Mouse (Mus musculus) R1 (cell line): ENCODE measurements around the gene Pdzk1.

Source experiments
- DNase-seq: peaks from one replicate; pipeline ENCODE4 v3.0.0-alpha.2; 2018; ENCODE audit warnings: low read depth, low spot score

Pdzk1 gene

GRCm38 (mm10) chr3:96834587-96835348 is 5.7 kb downstream of the Pdzk1 start:
- DNase-seq = no peak

DNA sequence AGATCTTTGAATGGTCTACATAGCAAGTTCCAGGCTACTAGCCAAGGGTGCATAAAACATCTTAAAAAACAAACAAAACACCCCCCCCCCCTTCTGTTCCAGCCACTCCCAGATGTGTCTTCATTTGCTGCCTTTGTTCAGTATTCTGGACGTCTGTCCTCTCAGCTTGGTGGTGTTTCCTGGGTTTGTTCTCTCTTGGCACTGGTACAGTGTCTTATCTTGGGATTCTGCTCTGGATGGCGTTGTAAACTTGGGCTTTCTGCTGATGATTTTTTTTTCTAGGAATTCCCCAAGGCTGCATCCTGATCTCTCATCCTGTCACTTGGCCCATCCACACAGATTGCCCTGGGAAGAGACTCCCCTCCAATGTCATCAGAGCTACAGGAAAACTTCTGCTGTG is 7.3 kb downstream of the Pdzk1 start:
- DNase-seq = no peak

DNA sequence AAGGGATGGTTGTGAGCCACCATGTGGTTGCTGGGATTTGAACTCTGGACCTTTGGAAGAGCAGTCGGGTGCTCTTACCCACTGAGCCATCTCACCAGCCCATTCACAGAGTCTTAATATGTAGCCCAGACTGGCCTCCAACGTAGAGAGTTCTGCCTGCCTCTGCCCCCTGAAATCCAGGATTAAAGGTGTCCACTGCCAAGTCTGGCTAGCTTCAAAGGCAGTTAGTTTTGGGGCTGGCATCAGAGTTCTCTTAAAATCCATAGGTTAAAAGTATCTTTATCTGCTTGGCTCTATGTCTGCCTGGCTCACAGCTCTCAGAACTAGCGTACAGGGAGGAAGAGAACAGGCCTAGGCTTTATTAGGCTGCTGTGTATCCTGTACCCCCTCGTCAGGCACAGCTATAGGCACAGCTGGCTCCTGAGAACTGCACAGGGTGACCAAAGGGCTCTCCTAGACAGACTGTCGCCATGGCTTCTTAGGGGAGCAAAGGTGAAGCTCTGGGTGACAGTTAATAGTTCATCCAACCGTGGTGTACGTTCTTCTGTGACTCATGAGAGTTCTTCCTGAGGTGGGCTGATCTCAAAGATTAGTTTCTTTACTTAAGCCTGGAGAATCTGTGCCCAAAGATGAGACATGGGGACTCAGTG is 10.0 kb downstream of the Pdzk1 start:
- DNase-seq = no peak

DNA sequence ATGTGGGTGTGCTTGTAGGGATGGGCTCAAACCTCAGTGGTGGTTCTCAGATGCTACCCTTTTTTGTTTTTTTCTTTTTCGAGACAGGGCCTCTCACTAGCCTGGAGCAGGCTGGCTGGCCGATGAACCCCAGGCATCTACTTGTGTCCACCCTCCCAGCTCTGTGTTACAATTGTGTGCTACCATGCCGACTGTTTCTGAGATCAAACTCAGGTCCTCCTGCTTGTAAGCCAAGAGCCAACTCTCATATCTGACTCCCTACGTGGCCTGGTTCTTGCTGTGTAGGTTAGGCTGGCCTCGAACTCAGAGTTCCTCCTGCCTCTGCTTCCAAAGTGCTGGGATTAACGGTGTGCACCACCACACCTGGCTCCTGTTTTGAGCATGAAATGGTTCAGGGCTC is 16.1 kb downstream of the Pdzk1 start:
- DNase-seq = no peak

GRCm38 (mm10) chr3:96845806-96846205 is 16.7 kb downstream of the Pdzk1 start:
- DNase-seq = no peak

- DNase-seq = no peak
Measured at GRCm38 (mm10) chr3:96846985-96847384, 17.9 kb downstream of the Pdzk1 start.

DNA sequence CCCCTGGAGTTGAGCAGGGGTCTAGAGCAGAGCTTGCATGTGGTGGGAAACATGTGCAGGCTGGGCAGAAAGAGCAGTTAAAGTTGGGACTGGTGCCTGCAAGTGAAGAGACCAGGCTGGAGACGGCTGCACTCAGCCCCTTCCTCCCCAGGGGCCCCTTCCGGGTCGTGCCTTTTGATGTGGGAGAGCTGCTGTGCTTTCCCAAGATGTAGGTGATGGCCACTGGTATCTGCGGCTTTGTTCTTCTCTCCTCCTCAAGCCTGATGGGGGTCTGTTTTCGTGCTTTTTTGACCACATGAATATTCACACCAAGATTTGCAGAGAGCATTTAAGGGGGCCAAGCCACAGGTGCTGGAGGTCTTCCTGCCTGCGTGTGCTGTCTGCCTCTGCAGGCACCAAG is 18.6 kb downstream of the Pdzk1 start:
- no peak for DNase-seq

GRCm38 (mm10) chr3:96848470-96848869 is 19.4 kb downstream of the Pdzk1 start:
- DNase-seq = no peak

GRCm38 (mm10) chr3:96849168-96849727 is 20.2 kb downstream of the Pdzk1 start:
- no peak for DNase-seq

DNA sequence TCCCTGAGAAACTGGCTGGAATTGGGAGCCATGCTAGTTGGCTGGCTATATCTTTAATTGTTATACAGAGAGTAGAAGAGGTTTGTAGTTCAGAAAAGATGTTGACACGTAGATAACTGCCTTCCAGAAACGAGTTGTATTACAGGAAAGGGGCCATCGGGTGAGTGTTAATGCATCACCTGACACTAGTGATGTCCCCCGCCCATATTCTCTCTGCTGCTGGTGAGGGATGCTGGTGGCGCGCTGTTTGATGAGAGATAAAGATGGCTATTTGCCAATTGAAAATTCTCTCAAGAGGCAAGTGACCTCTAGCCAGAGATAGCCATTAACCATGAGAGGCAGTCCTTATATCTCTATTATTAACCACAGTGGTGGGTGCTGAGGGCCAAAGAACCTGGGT is 23.5 kb downstream of the Pdzk1 start:
- no peak for DNase-seq

DNA sequence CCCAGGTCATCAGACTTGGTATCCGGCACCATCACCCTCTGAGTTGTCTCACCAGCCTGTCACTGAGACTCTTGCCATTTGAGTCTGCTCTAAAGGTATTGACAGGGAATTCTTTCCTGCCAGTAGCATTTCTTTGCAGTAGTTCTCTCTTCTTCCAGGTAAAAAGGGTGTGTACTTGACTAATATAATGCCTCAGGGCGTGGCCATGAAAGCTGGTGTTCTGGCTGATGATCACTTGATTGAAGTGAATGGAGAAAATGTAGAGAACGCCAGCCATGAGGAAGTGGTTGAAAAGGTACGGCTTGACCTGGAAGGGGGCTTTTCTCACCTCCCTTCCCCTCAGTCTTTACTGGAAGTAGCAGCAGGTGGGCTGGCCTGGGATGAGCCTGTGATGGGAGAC is 25.3 kb downstream of the Pdzk1 start:
- DNase-seq = no peak

GRCm38 (mm10) chr3:96855833-96856232 is 26.7 kb downstream of the Pdzk1 start:
- no peak for DNase-seq

GRCm38 (mm10) chr3:96860498-96860897 is 31.4 kb downstream of the Pdzk1 start:
- DNase-seq = no peak

- no peak for DNase-seq
Measured at GRCm38 (mm10) chr3:96867863-96868262, 38.8 kb downstream of the Pdzk1 start.

DNA sequence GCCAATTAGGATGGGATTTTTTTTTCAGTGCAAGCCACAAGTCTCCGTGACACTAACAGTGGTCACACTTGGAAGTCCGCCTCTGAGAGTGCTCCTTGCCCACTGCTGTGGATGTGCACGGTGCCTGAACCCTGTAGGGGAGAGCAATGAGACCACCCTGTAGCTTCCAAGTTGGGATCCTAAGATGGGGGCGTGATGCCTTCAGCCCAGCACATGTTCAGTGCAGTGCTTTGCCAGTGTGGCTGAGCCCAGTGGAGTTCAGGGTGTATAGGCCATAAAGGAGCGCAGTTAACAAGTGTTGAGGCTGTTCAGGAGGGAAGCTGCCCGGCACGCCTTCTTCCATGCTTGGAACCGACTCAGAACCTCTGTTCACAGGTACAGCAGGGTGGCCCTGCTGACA is 39.5 kb downstream of the Pdzk1 start:
- no peak for DNase-seq

DNA sequence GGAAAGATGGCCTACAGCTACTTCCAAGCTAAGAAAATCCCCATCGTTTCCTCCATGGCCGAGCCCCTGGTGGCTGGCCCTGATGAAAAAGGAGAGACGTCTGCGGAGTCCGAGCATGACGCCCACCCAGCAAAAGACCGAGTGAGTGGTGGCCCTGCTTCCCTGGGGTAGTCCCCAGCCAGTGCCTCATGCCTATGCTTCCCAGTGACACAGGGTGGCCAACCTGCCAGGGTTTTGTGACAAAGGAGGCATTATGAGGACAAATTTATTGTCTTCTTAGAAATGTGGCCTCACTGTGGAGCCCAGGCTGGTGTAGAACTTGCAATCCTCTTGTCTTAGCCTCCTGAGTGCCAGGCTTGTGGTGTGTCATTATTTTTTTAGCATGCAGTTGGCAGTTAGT is 40.0 kb downstream of the Pdzk1 start:
- DNase-seq = no peak

GRCm38 (mm10) chr3:96870270-96870669 is 41.2 kb downstream of the Pdzk1 start:
- no peak for DNase-seq

- no peak for DNase-seq
Measured at GRCm38 (mm10) chr3:96871070-96871469, 42.0 kb downstream of the Pdzk1 start.

DNA sequence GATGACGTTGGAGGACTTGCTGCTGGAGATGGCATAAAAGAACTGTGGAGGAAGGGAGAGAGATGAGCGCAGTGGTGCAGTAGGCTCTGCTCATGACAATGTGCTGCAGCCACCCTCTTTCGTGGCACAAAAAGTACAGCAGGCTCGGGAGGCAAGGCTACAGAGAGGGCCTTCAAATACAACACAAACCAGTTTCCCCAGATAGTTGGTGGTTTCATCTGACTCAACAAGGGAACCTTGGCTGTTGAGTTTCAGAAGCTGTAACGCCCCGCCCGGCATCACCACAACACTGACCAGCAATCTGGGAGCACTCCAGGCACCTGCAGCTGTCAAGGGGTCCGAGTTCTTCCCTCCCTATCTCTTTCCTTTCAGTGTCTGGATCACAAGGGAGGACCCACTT is 43.4 kb downstream of the Pdzk1 start:
- no peak for DNase-seq

DNA sequence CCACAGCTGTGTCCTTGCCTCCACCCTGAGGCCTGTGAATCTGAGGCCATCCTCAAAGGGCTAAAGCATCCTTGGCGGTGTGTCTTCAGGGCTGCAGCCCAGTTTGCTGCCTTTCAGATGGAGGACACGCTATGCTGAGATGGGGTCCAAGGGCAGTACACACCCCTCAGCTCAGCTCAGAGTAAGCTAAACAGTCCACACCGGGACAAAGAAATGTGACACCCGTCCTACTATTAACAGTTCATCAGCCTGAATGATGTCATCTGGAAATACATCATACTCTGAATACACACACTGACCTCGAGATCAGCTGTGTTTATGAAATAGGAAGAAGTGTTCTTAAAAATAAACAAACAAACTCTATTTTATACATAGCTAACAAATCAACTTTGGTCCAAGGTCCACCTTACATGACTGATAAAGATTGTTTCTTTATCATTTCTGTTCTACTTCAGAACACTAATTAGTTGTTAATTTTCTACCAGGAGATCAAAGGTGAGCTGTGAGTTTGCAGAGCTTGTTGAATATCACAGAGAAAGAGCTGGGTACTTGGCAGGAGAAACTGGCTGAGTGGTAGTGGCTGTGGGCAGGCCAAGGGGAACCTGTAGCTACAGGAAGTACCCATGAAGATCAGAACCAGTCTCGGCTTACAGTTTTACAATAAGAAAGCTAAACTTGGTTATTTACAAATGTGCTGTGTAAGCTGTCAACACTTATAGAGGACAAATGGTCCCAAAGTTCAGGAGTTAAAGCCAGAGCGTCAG is 45.9 kb downstream of the Pdzk1 start:
- no peak for DNase-seq

DNA sequence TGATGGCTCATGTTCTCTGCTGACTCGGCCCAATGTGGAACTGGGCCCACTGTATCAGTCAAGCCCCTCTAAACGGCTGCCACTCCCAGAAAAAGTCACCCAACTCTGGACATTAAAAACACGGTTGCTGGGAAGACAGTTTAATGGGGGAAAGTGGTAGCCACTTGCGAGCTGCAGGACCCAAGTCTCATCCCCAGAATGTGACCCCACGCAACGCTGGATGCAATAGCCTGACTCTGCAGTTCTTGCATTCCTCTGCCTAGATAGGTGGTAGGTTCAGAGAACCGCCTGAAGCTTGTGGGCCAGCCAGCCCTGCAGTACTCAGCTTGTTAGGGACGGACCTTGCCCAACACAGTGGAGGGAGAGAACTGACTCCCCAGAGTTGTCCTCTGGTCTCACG is 50.5 kb downstream of the Pdzk1 start:
- DNase-seq = no peak

DNA sequence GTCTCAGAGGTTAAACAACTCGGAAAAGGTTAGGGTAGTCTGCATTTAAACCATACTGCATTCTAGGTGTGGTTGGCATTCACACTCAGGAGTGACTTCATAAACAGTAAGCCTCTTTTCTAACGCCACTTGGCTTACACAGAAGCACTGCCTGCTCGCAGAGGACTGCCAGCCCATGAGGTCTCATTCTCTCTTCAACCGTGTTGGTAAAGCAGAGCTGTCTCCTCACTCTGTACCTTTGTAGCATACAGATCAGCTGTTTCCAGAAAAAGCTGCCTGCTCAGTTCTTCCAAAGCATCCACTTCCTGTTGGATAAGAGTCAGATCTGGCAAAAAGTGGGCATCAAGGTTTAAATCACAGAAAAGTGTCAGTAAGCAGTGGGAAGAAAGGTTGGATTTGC is 51.3 kb downstream of the Pdzk1 start:
- no peak for DNase-seq
